Mouse (Mus musculus): Measurements from ENCODE around the gene Nqo1. TPM values are rescaled to one million over a fixed set of nuclear protein-coding genes. Genes with fewer than 3 reads are reported as not detected.
A peak's percentile ranks its signal among the peaks of the same experiment; 100 is the strongest.

Gene Nqo1
- total RNA-seq, 2 experiments from 2014 or later, result 13.6 to 17.3 TPM

- intact Hi-C loops (cut with DNase I), result no loop called here
- DNase-seq, result no peak
Observed at GRCm38 (mm10) chr8:107412552-107412951, 9.5 kb upstream of the Nqo1 start.

DNA sequence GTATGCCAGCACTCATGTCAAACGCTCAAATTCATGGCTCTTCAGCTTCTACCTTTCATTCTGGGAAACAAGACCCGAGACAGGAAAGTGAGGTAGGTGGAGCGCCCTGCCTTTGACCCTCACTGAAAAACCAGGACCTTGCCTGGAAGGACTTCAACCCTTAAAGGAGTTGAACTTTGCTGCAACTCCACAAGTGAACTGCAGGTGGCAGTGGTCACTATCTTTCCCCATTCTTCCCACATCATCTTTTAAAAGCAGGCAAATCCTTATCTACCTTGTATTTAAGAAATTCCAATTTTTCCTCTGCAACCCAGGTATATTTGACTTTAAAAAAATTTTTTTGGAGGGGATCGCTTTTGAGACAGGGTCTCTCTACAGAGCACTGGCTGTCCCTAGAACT lies 8.4 kb upstream of the Nqo1 start:
- DNase-seq, result no peak
- intact Hi-C loops (cut with DNase I), result no loop called here

- intact Hi-C loops (cut with DNase I), result no loop called here
- no peak for DNase-seq
Observed at GRCm38 (mm10) chr8:107405935-107406334, 2.9 kb upstream of the Nqo1 start.

- no peak for DNase-seq
- intact Hi-C loops (cut with DNase I), result no loop called here
Observed at GRCm38 (mm10) chr8:107404057-107404456, 1.1 kb upstream of the Nqo1 start.

- DNase-seq, result no peak
- intact Hi-C loops (cut with DNase I), result no loop called here
Observed at GRCm38 (mm10) chr8:107401866-107402265, 1.1 kb downstream of the Nqo1 start.

DNA sequence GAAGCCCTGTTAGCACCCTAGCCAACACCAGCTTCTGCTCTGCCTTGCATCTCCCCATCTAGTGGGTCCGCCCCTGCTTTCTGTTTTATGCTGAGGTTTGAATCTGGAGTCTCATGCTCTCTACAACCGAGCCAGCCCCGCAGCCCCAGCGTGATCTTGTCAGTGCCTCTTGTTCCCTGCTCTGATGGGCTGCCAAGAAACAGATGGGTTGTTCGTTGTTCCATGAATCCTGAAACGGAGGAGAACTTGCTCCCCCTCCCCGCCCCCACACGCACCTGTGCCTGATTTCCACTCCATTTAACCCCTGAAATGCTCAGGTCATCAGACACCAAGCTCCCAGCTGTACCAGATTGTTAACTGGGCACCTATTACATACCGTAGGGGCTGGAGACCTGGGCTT lies 3.5 kb downstream of the Nqo1 start:
- intact Hi-C loops (cut with DNase I), result no loop called here
- DNase-seq, result no peak

- intact Hi-C loops (cut with DNase I), result no loop called here
- DNase-seq, result no peak
Observed at GRCm38 (mm10) chr8:107397665-107398064, 5.3 kb downstream of the Nqo1 start.

GRCm38 (mm10) chr8:107396106-107396670 lies 6.8 kb downstream of the Nqo1 start:
- intact Hi-C loops (cut with DNase I), result no loop called here

DNA sequence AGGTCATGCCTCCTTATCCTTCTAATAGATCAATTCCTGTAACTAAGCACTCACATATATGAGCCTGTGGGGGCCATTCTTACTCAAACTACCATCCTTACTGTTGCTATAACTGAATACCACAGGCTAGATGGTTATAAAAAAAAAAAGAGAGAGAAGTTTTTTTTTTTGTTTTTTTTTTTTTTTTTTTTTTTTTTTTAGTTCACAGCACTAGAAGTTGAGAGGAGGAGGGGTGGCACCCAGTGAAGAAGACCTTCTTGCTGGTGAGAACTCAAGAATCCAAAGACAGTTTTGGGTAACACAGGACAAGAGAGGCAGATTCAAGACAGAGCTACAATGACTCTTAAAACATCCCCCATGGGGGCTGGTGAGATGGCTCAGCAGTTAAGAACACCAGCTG lies 7.6 kb downstream of the Nqo1 start:
- DNase-seq, result no peak
- intact Hi-C loops (cut with DNase I), result no loop called here

More at GRCm38 (mm10) chr8:107396106-107396670, 6.8 kb downstream of the Nqo1 start:
- no peak for DNase-seq

GRCm38 (mm10) chr8:107391136-107391516 lies 11.9 kb downstream of the Nqo1 start:
- intact Hi-C loops (cut with DNase I), result no loop called here
- DNase-seq, result no peak

DNA sequence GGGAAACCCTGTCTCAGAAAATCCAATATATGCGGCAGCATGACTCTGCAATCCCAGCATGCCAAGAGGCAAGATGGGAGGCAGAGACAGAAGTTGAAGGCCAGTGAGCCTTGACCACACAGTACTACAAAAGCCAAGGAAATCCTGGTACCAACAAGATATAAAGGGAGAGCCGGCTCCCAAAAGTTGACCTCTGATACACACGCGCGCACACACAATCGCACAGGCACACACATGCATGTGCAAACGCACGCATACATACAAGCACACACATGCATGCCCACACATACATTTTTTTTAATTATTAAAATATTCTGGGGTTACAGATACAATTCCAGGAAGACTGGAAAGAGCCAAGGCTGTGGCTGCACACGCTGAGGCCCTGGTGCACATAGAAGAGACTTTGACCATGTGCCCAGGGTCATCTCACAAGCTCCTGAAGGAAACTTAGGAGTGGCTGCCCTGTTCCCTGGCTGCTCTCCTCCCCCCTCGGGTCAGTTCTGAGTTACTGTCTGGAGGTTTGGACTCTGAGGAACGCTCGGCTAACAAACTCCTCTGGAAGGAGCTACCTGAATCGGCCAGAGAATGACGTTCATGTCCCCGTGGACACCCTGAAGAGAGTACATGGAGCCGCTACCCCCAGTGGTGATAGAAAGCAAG lies 12.4 kb downstream of the Nqo1 start:
- DNase-seq, result no peak
- intact Hi-C loops (cut with DNase I), result no loop called here

DNA sequence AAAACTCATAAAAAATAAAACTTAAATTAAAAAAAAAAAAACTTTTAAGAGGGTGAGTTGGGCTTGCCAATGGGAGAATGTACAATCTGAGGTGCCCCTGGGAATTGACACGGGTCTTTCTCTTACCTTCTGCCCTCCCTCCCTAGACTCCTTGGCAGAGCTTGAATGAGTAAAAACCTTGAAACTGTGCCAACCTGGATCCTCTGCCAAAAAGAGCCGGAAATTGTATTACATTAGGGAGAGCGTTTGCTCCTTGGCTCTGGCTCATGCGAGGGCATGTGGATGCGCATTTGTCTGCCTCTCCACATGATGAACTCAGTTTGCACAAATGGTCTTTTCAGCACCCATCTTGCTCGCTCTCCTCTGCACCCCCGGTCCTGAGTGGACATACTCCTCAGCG lies 13.4 kb downstream of the Nqo1 start:
- DNase-seq, result peak; percentile 44 to 67
- intact Hi-C loops (cut with DNase I), result no loop called here

DNA sequence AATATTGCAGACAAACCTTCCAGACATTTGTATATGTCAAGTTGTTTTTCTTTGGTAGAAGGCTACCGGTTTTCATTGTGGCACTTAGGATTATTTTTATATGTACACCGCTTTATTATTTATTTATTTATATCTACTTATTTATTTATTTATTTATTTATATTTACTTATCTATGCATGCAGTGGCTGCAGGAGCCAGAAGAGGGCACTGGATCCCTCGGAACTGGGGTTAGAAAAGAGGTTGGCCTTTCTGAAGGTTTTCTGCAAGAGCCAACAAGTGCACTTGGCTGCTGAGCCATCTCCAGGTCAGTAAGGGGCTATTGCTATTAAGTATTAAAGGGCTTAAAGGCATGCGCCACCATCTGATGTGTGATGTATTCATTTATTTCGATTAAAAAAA lies 15.1 kb downstream of the Nqo1 start:
- intact Hi-C loops (cut with DNase I), result no loop called here
- peak in 1 of 2 experiments; percentile 47 for DNase-seq

- intact Hi-C loops (cut with DNase I), result loop anchor here (1.0 kb wide), 1 partner anchor 39 kb away; the partner anchor contains the start of gene Nob1
- peak in 1 of 2 experiments; percentile 39 for DNase-seq
Observed at GRCm38 (mm10) chr8:107386642-107387041, 16.4 kb downstream of the Nqo1 start.

GRCm38 (mm10) chr8:107386171-107386570 lies 16.8 kb downstream of the Nqo1 start:
- intact Hi-C loops (cut with DNase I), result loop anchor here (1.0 kb wide), 1 partner anchor 39 kb away; the partner anchor contains the start of gene Nob1
- DNase-seq, result peak; percentile 51 to 72

DNA sequence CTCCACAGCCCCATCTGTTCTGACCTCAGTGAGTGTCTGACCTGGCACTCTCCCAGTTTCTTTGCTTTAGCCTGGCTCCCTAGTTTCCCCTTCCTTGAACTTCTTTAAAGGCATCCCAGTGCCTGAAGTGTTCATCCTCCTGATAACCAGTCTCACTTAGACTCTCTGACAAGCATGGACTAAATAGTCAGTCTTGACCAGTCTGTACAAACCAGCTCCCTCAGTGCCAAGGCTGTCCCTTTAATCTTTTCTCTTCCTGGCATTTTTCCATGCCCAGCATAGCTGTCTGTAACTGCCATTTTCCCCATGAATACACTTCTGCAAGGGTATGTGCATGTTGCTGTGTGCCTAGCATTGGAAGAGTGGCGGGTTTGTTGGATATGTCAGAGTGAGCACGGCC lies 17.9 kb downstream of the Nqo1 start:
- DNase-seq, result no peak
- intact Hi-C loops (cut with DNase I), result no loop called here

- no peak for DNase-seq
- intact Hi-C loops (cut with DNase I), result no loop called here
Observed at GRCm38 (mm10) chr8:107384651-107385050, 18.4 kb downstream of the Nqo1 start.

DNA sequence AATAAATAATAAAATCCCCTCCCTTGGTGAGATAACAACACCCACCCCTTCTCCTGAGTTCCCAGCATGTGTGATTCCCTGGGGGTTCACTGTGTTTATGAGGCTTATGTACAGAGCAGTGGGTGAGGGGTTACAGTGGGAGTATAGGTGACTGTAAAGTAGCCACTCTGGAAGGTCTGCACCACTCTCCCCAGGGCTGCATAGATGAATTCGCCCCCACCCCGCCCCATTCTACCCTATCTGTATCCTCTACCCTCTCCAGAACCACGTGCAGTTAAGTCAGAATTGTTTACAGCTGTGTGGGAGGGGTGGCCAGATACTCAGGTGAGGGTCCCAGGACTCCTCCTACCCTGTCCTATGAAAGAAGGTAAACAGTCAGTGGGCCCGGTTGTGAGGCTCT lies 20.1 kb downstream of the Nqo1 start:
- no peak for DNase-seq
- intact Hi-C loops (cut with DNase I), result no loop called here

- DNase-seq, result no peak
- intact Hi-C loops (cut with DNase I), result no loop called here
Observed at GRCm38 (mm10) chr8:107381666-107382065, 21.3 kb downstream of the Nqo1 start.

DNA sequence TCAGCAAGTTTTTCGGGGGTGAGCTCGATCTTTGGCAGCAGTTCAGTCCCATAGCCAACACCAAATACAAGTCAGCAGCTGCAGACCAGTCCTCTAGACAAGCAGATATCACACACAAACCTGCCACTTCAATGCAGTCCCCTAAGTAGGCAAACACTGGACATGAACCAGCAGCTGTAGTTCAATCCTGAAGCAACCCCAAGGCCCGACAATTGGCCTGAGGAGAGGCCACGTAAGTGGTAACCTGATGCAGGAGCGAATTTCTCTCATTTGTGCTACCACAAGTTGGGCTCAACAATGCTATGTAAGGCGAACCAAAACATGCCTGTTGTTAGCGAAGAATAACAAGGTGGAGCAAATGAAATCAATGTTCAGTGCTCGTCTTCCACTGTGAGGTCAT lies 22.3 kb downstream of the Nqo1 start:
- intact Hi-C loops (cut with DNase I), result no loop called here
- DNase-seq, result no peak

GRCm38 (mm10) chr8:107377346-107377745 lies 25.7 kb downstream of the Nqo1 start:
- peak in 1 of 2 experiments; percentile 33 for DNase-seq
- intact Hi-C loops (cut with DNase I), result no loop called here

- intact Hi-C loops (cut with DNase I), result no loop called here
- no peak for DNase-seq
Observed at GRCm38 (mm10) chr8:107370311-107370710, 32.7 kb downstream of the Nqo1 start.

Measured in heart, postnatal 14 days (tissue).